Mouse (Mus musculus): Measurements from ENCODE around the gene Elp1. TPM values are rescaled to one million over a fixed set of nuclear protein-coding genes. Genes with fewer than 3 reads are reported as not detected.

Elp1 gene
- polyA plus RNA-seq, 1 experiment from 2014 or later: 66.8 TPM

- H3K4me3 ChIP-seq (ENCODE audit: low read depth, low read length): no peak within 1 kb of the TSS
- H3K4me2 ChIP-seq: no peak within 1 kb of the TSS
- no peak for ATAC-seq (replicated peaks; ENCODE audit: low FRiP score)
- H3K27me3 ChIP-seq (replicated peaks; ENCODE audit: control insufficient read depth, insufficient read depth, low read length): no peaks in the 10 kb centered on the region
- no peaks in the 10 kb centered on the region for H3K36me3 ChIP-seq (ENCODE audit: control insufficient read depth, insufficient read depth, low read length)
- H3K9me3 ChIP-seq (ENCODE audit: control insufficient read depth, low read length): no peaks in the 10 kb centered on the region
- no peak within 1 kb of the TSS for H3K9ac ChIP-seq (ENCODE audit: low read depth, low read length)
- 85% methylated on average over 18 of the region's 18 CpGs for WGBS
- H3K4me1 ChIP-seq (replicated peaks; ENCODE audit: control insufficient read depth, insufficient read depth, low read length): no peaks in the 10 kb centered on the region
- no peak within 1 kb of the TSS for H3K27ac ChIP-seq (ENCODE audit: low read depth, low read length)
- DNase-seq (ENCODE audit: low spot score): no peak
Measured at GRCm38 (mm10) chr4:56740020-56740485, 62.1 kb downstream of the Elp1 start, which contains the start of gene Gm26657. Gene Gm26657, plus strand, starts transcription at chr4:56740070.

GRCm38 (mm10) chr4:56725839-56726238 is 76.3 kb downstream of the Elp1 start:
- Histone ChIP-seq H3K36me3 (ENCODE audit: control insufficient read depth, insufficient read depth, low read length) (no peaks in the 10 kb centered on the region), H3K4me3 (ENCODE audit: low read depth, low read length) (no peak overlapping the region), H3K9me3 (ENCODE audit: control insufficient read depth, low read length) (no peaks in the 10 kb centered on the region), H3K4me2 (no peak overlapping the region), H3K4me1 (replicated peaks; ENCODE audit: control insufficient read depth, insufficient read depth, low read length) (no peaks in the 10 kb centered on the region), H3K9ac (ENCODE audit: low read depth, low read length) (no peak overlapping the region), H3K27ac (ENCODE audit: low read depth, low read length) (no peak overlapping the region), H3K27me3 (replicated peaks; ENCODE audit: control insufficient read depth, insufficient read depth, low read length) (no peaks in the 10 kb centered on the region)
- 53% methylated on average over 8 of the region's 8 CpGs for WGBS
- ATAC-seq (replicated peaks; ENCODE audit: low FRiP score) (no peak), DNase-seq (ENCODE audit: low spot score) (no peak)

GRCm38 (mm10) chr4:56723237-56723636 is 78.9 kb downstream of the Elp1 start:
- 83% methylated on average over 6 of the region's 6 CpGs for WGBS
- H3K27ac ChIP-seq (ENCODE audit: low read depth, low read length): no peak overlapping the region
- H3K4me1 ChIP-seq (replicated peaks; ENCODE audit: control insufficient read depth, insufficient read depth, low read length): no peaks in the 10 kb centered on the region

GRCm38 (mm10) chr4:56722346-56722745 is 79.8 kb downstream of the Elp1 start:
- Histone ChIP-seq H3K4me2 (no peak overlapping the region), H3K9me3 (ENCODE audit: control insufficient read depth, low read length) (no peaks in the 10 kb centered on the region), H3K9ac (ENCODE audit: low read depth, low read length) (no peak overlapping the region), H3K27ac (ENCODE audit: low read depth, low read length) (no peak overlapping the region), H3K4me3 (ENCODE audit: low read depth, low read length) (no peak overlapping the region), H3K36me3 (ENCODE audit: control insufficient read depth, insufficient read depth, low read length) (no peaks in the 10 kb centered on the region), H3K27me3 (replicated peaks; ENCODE audit: control insufficient read depth, insufficient read depth, low read length) (no peaks in the 10 kb centered on the region), H3K4me1 (replicated peaks; ENCODE audit: control insufficient read depth, insufficient read depth, low read length) (no peaks in the 10 kb centered on the region)
- ATAC-seq (replicated peaks; ENCODE audit: low FRiP score) (no peak), DNase-seq (ENCODE audit: low spot score) (no peak)
- 66% methylated on average over 6 of the region's 6 CpGs for WGBS

More at GRCm38 (mm10) chr4:56723237-56723636, 78.9 kb downstream of the Elp1 start:
- Histone ChIP-seq H3K9ac (ENCODE audit: low read depth, low read length) (no peak overlapping the region), H3K9me3 (ENCODE audit: control insufficient read depth, low read length) (no peaks in the 10 kb centered on the region), H3K36me3 (ENCODE audit: control insufficient read depth, insufficient read depth, low read length) (no peaks in the 10 kb centered on the region), H3K4me2 (no peak overlapping the region), H3K27me3 (replicated peaks; ENCODE audit: control insufficient read depth, insufficient read depth, low read length) (no peaks in the 10 kb centered on the region), H3K4me3 (ENCODE audit: low read depth, low read length) (no peak overlapping the region)
- no peak for DNase-seq (ENCODE audit: low spot score)
- no peak for ATAC-seq (replicated peaks; ENCODE audit: low FRiP score)

- 27% methylated on average over 3 of the region's 3 CpGs for WGBS
- Histone ChIP-seq H3K9me3 (ENCODE audit: control insufficient read depth, low read length) (no peaks in the 10 kb centered on the region), H3K27ac (ENCODE audit: low read depth, low read length) (no peak overlapping the region), H3K27me3 (replicated peaks; ENCODE audit: control insufficient read depth, insufficient read depth, low read length) (no peaks in the 10 kb centered on the region), H3K4me1 (replicated peaks; ENCODE audit: control insufficient read depth, insufficient read depth, low read length) (no peaks in the 10 kb centered on the region), H3K4me2 (no peak overlapping the region), H3K4me3 (ENCODE audit: low read depth, low read length) (no peak overlapping the region), H3K9ac (ENCODE audit: low read depth, low read length) (no peak overlapping the region), H3K36me3 (ENCODE audit: control insufficient read depth, insufficient read depth, low read length) (no peaks in the 10 kb centered on the region)
- DNase-seq (ENCODE audit: low spot score) (no peak), ATAC-seq (replicated peaks; ENCODE audit: low FRiP score) (no peak)
Measured at GRCm38 (mm10) chr4:56721469-56721868, 80.7 kb downstream of the Elp1 start.

- 70% methylated on average over 9 of the region's 9 CpGs for WGBS
- Histone ChIP-seq H3K4me1 (replicated peaks; ENCODE audit: control insufficient read depth, insufficient read depth, low read length) (no peaks in the 10 kb centered on the region), H3K27ac (ENCODE audit: low read depth, low read length) (no peak overlapping the region)
Measured at GRCm38 (mm10) chr4:56720403-56720802, 81.7 kb downstream of the Elp1 start.

GRCm38 (mm10) chr4:56719456-56719855 is 82.7 kb downstream of the Elp1 start:
- DNase-seq (ENCODE audit: low spot score) (no peak), ATAC-seq (replicated peaks; ENCODE audit: low FRiP score) (no peak)
- 70% methylated on average over 9 of the region's 9 CpGs for WGBS
- Histone ChIP-seq H3K27me3 (replicated peaks; ENCODE audit: control insufficient read depth, insufficient read depth, low read length) (no peaks in the 10 kb centered on the region), H3K9ac (ENCODE audit: low read depth, low read length) (no peak overlapping the region), H3K9me3 (ENCODE audit: control insufficient read depth, low read length) (no peaks in the 10 kb centered on the region), H3K36me3 (ENCODE audit: control insufficient read depth, insufficient read depth, low read length) (no peaks in the 10 kb centered on the region), H3K4me3 (ENCODE audit: low read depth, low read length) (no peak overlapping the region), H3K4me2 (no peak overlapping the region), H3K27ac (ENCODE audit: low read depth, low read length) (no peak overlapping the region), H3K4me1 (replicated peaks; ENCODE audit: control insufficient read depth, insufficient read depth, low read length) (no peaks in the 10 kb centered on the region)

More at GRCm38 (mm10) chr4:56720403-56720802, 81.7 kb downstream of the Elp1 start:
- H3K36me3 ChIP-seq (ENCODE audit: control insufficient read depth, insufficient read depth, low read length): no peaks in the 10 kb centered on the region
- no peaks in the 10 kb centered on the region for H3K27me3 ChIP-seq (replicated peaks; ENCODE audit: control insufficient read depth, insufficient read depth, low read length)
- no peak overlapping the region for H3K9ac ChIP-seq (ENCODE audit: low read depth, low read length)
- no peak overlapping the region for H3K4me2 ChIP-seq
- no peaks in the 10 kb centered on the region for H3K9me3 ChIP-seq (ENCODE audit: control insufficient read depth, low read length)
- ATAC-seq (replicated peaks; ENCODE audit: low FRiP score) (no peak), DNase-seq (ENCODE audit: low spot score) (no peak)
- no peak overlapping the region for H3K4me3 ChIP-seq (ENCODE audit: low read depth, low read length)

GRCm38 (mm10) chr4:56718573-56719442 is 83.3 kb downstream of the Elp1 start:
- no peak overlapping the region for H3K4me3 ChIP-seq (ENCODE audit: low read depth, low read length)
- ATAC-seq (replicated peaks; ENCODE audit: low FRiP score): no peak
- WGBS: 66% methylated on average over 12 of the region's 12 CpGs
- H3K27me3 ChIP-seq (replicated peaks; ENCODE audit: control insufficient read depth, insufficient read depth, low read length): no peaks in the 10 kb centered on the region
- no peaks in the 10 kb centered on the region for H3K4me1 ChIP-seq (replicated peaks; ENCODE audit: control insufficient read depth, insufficient read depth, low read length)
- no peak overlapping the region for H3K4me2 ChIP-seq
- no peak overlapping the region for H3K9ac ChIP-seq (ENCODE audit: low read depth, low read length)
- H3K9me3 ChIP-seq (ENCODE audit: control insufficient read depth, low read length): no peaks in the 10 kb centered on the region
- DNase-seq (ENCODE audit: low spot score): no peak
- no peak overlapping the region for H3K27ac ChIP-seq (ENCODE audit: low read depth, low read length)
- no peaks in the 10 kb centered on the region for H3K36me3 ChIP-seq (ENCODE audit: control insufficient read depth, insufficient read depth, low read length)

GRCm38 (mm10) chr4:56717932-56718331 is 84.2 kb downstream of the Elp1 start:
- WGBS: 86% methylated on average over 3 of the region's 3 CpGs
- H3K4me2 ChIP-seq: no peak overlapping the region
- no peak for ATAC-seq (replicated peaks; ENCODE audit: low FRiP score)

More at GRCm38 (mm10) chr4:56717932-56718331, 84.2 kb downstream of the Elp1 start:
- Histone ChIP-seq H3K9ac (ENCODE audit: low read depth, low read length) (no peak overlapping the region), H3K4me1 (replicated peaks; ENCODE audit: control insufficient read depth, insufficient read depth, low read length) (no peaks in the 10 kb centered on the region), H3K9me3 (ENCODE audit: control insufficient read depth, low read length) (no peaks in the 10 kb centered on the region), H3K27ac (ENCODE audit: low read depth, low read length) (no peak overlapping the region), H3K27me3 (replicated peaks; ENCODE audit: control insufficient read depth, insufficient read depth, low read length) (no peaks in the 10 kb centered on the region), H3K36me3 (ENCODE audit: control insufficient read depth, insufficient read depth, low read length) (no peaks in the 10 kb centered on the region), H3K4me3 (ENCODE audit: low read depth, low read length) (no peak overlapping the region)
- DNase-seq (ENCODE audit: low spot score): no peak

All from liver, embryonic 11.5 days (tissue).